10 mouse cellular contexts compared by ENCODE assay signal in genomic region chr2:8675537-8675936, GRCm38 (mm10).
DNase-seq lines count a peak whose midpoint lies in the region; TF ChIP-seq lines count a peak whose summit lies in the region.
"Had no signal": no experiment of that assay in that cellular context is flagged by ENCODE, and none has a peak within 500 bp of the region (broad histone marks: within the 10 kb centered on the region; RNA-seq: fewer than 3 reads in every experiment).

No protein-coding gene starts in this region.

- TF ChIP-seq RAD21 in CH12.LX (IDR thresholded peaks at IDR 0.05; ENCODE audit: low read depth, low read length), result peak; percentile 66

- H3K79me2 ChIP-seq in CH12.LX (replicated peaks; ENCODE audit: control insufficient read depth, extremely low read depth, insufficient read depth, poor library complexity, severe bottlenecking), result no peaks in the 10 kb centered on the region

- no peak for TF ChIP-seq EP300 in CH12.LX (IDR thresholded peaks at IDR 0.05; ENCODE audit: low read length)

- no peak overlapping the region for H3K4me2 ChIP-seq in CH12.LX (ENCODE audit: insufficient read depth, low read depth, poor library complexity, severe bottlenecking)
- H3K4me2 ChIP-seq: hindbrain, embryonic 15.5 days; liver, embryonic 13.5 days had no signal

- in situ Hi-C loops in CH12.LX (cut with MboI; ENCODE audit: low pct_ligation_motif_present, low pct_unique_long_range_greater_than_20kb, low sequenced_read_pairs), result no loop called here

- no peak overlapping the region for H3K4me3 ChIP-seq in left cerebral cortex, adult 2 months
- no peak overlapping the region for H3K4me3 ChIP-seq in CH12.LX (replicated peaks in 1 of 3; ENCODE audit: low read depth in 2 of 3, low read length in 2 of 3, poor library complexity in 1 of 3)
- H3K4me3 ChIP-seq: hindbrain, embryonic 15.5 days; liver, embryonic 13.5 days had no signal

- intact Hi-C loops in left cerebral cortex, adult 2 months (cut with DNase I), result loop anchor here (5.0 to 10.0 kb wide), 3 partner anchors 1209 to 1612 kb away; partner anchors contain the start of genes 4930412O13Rik and 9230102O04Rik

- no peaks in the 10 kb centered on the region for H3K36me3 ChIP-seq in CH12.LX (replicated peaks in 1 of 2; ENCODE audit: control insufficient read depth in 1 of 2, insufficient read depth in 1 of 2, low read length in 1 of 2)
- H3K36me3 ChIP-seq: hindbrain, embryonic 15.5 days; liver, embryonic 13.5 days had no signal

- H3K4me1 ChIP-seq in CH12.LX (ENCODE audit: control insufficient read depth in 1 of 2, insufficient read depth in 2 of 2), result peaks cover 0 to 3% of the 10 kb centered on the region in 2 experiments; a peak in 2 of 4 replicates
- H3K4me1 ChIP-seq: liver, embryonic 13.5 days had no signal

- H3K9ac ChIP-seq in CH12.LX (ENCODE audit: insufficient read depth, low read depth), result no peak overlapping the region
- H3K9ac ChIP-seq: hindbrain, embryonic 15.5 days; liver, embryonic 13.5 days had no signal

- no peaks in the 10 kb centered on the region for H3K27me3 ChIP-seq in CH12.LX (replicated peaks)
- H3K27me3 ChIP-seq: hindbrain, embryonic 15.5 days; liver, embryonic 13.5 days had no signal

- H3K27ac ChIP-seq in left cerebral cortex, adult 2 months, result no peak overlapping the region
- no peak overlapping the region for H3K27ac ChIP-seq in CH12.LX (ENCODE audit: insufficient read depth, low read depth)
- H3K27ac ChIP-seq: hindbrain, embryonic 15.5 days; liver, embryonic 13.5 days had no signal

- TF ChIP-seq CTCF in left cerebral cortex, adult 2 months (IDR thresholded peaks at IDR 0.05), result peak; percentile 12; the same call in 1 of the 2 replicates
- TF ChIP-seq CTCF in CH12.LX (conservative IDR thresholded peaks at IDR 0.05 in 1 of 2, IDR thresholded peaks at IDR 0.05 in 1 of 2; ENCODE audit: low read depth in 2 of 2, low read length in 2 of 2), result peak in 1 of 2 experiments; percentile 54; a peak in 2 of 4 replicates

- dilution Hi-C loops in CH12.LX (cut with MboI; ENCODE audit: extremely low pct_ligation_motif_present, extremely low pct_unique_long_range_greater_than_20kb, low sequenced_read_pairs), result no loop called here

- peak; percentile 13 to 17 for DNase-seq in cerebellum, postnatal 14 days
- no peak for DNase-seq in cerebellum, postnatal 25 days
- DNase-seq in left cerebral cortex, adult 2 months (ENCODE audit: extremely low spot score in 1 of 2, low spot score in 2 of 2), result no peak
- DNase-seq in left cerebral cortex, adult 18-20 months (ENCODE audit: low spot score in 2 of 2), result no peak
- DNase-seq in CH12.LX (ENCODE audit: extremely low read depth), result no peak
- peak; percentile 19 for DNase-seq in embryo, embryonic 9.5 days (ENCODE audit: extremely low spot score)
- no peak for DNase-seq in right cerebral cortex, postnatal 25 days
- no peak for DNase-seq in ovary, adult 18-20 months (ENCODE audit: low spot score)
- DNase-seq: liver, embryonic 13.5 days had no signal

- no peaks in the 10 kb centered on the region for H3K9me3 ChIP-seq in CH12.LX (replicated peaks; ENCODE audit: low read length)
- H3K9me3 ChIP-seq: hindbrain, embryonic 15.5 days; liver, embryonic 13.5 days had no signal

- no peak for TF ChIP-seq POLR2A in CH12.LX (IDR thresholded peaks at IDR 0.05; ENCODE audit: low read depth, low read length)

TF ChIP-seq in CH12.LX, 34 proteins besides CTCF, POLR2A, EP300 and RAD21:
- TF ChIP-seq SMC3 (IDR thresholded peaks at IDR 0.05; ENCODE audit: low read depth, low read length) (0 out of 2 replicates have a peak, but pooled peaks have one; percentile 19), USF1 (IDR thresholded peaks at IDR 0.05; ENCODE audit: low read depth, low read length) (no peak), CHD1 (IDR thresholded peaks at IDR 0.05; ENCODE audit: low read depth, low read length) (no peak), ETS1 (conservative IDR thresholded peaks at IDR 0.05; ENCODE audit: low read depth, low read length) (no peak), JUN (IDR thresholded peaks at IDR 0.05; ENCODE audit: insufficient read depth, low read depth, low read length) (no peak), ZNF384 (IDR thresholded peaks at IDR 0.05; ENCODE audit: low read depth, low read length) (no peak), IRF4 (IDR thresholded peaks at IDR 0.05; ENCODE audit: low read depth, low read length) (no peak)

Comparison
In these comparisons a context has a peak if more than half of its experiments do, and no peak if none do; other contexts are left out.
1. DNase-seq: peak in cerebellum, postnatal 14 days (2 of 2) and embryo, embryonic 9.5 days (single experiment); none in cerebellum, postnatal 25 days (0 of 2), left cerebral cortex, adult 2 months (0 of 2), left cerebral cortex, adult 18-20 months (0 of 2), CH12.LX (single experiment), right cerebral cortex, postnatal 25 days (single experiment) and ovary, adult 18-20 months (single experiment).